Mouse (Mus musculus) midbrain, embryonic 11.5 days (tissue): ENCODE measurements around the gene Hip1. TPM values are rescaled to one million over a fixed set of nuclear protein-coding genes. Genes with fewer than 3 reads are reported as not detected.

ENCODE experiments used
- ATAC-seq: fragments of 200-750 bp; cut with Nextera tagmentation; 2 replicates; pipeline ENCODE4 v1.8.0; 2017; ENCODE audit warnings: moderate TSS enrichment, moderate library complexity; ENCODE audit not compliant: low FRiP score
- DNase-seq: peaks from one replicate; pipeline ENCODE4 v3.0.0; 2015; ENCODE audit warnings: low spot score; ENCODE audit errors: missing footprints
- H3K27ac ChIP-seq: fragments of 300-500 bp; sonication (generic); 2 replicates; pipeline ENCODE4 v1.5.1; 2014; ENCODE audit warnings: low read depth, low read length
- H3K27me3 ChIP-seq: fragments of 300-500 bp; sonication (generic); 2 replicates; pipeline ENCODE4 v1.6.1; 2014; ENCODE audit warnings: mild to moderate bottlenecking, low read length, moderate library complexity, mixed read lengths; ENCODE audit not compliant: control insufficient read depth, insufficient read depth
- H3K36me3 ChIP-seq: fragments of 300-500 bp; sonication (generic); 2 replicates; pipeline ENCODE4 v1.6.1; 2014; ENCODE audit warnings: mild to moderate bottlenecking, low read length, moderate library complexity, mixed read lengths; ENCODE audit not compliant: control insufficient read depth, insufficient read depth
- H3K4me1 ChIP-seq: fragments of 300-500 bp; sonication (generic); 2 replicates; pipeline ENCODE4 v1.6.1; 2014; ENCODE audit warnings: low read length; ENCODE audit not compliant: control insufficient read depth, insufficient read depth
- H3K4me2 ChIP-seq: fragments of 300-500 bp; sonication (generic); 2 replicates; pipeline ENCODE4 v1.6.1; 2014; ENCODE audit warnings: mild to moderate bottlenecking, moderate library complexity
- H3K4me3 ChIP-seq: fragments of 300-500 bp; sonication (generic); 2 replicates; pipeline ENCODE4 v1.5.1; 2014; ENCODE audit warnings: low read depth, low read length
- H3K9ac ChIP-seq: fragments of 300-500 bp; sonication (generic); 2 replicates; pipeline ENCODE4 v1.6.1; 2014; ENCODE audit warnings: low read length
- H3K9me3 ChIP-seq: fragments of 300-500 bp; sonication (generic); 2 replicates; pipeline ENCODE4 v1.6.1; 2016; ENCODE audit warnings: low read length; ENCODE audit not compliant: control insufficient read depth
- WGBS: fragments of 180-500 bp; shearing (Covaris S2); extraction: QIAGEN DNeasy Blood & Tissue Kit; methylation state at CpG from one replicate; pipeline ENCODE4 v1.1.7; 2014; 5-methylcytosine and 5-hydroxymethylcytosine counted together
- polyA plus RNA-seq: library from polyadenylated mRNA; unstranded; fragments of >200 nt; fragmentation: Nextera tagmentation; extraction: Ambion mirVana; gene quantifications from 2 replicates; pipeline ENCODE4 v1.2.1, GENCODE M21; 2014

The Hip1 gene
- polyA plus RNA-seq, 1 experiment from 2014 or later: 49.4 TPM

- H3K27ac ChIP-seq: no peak overlapping the region
- H3K36me3 ChIP-seq: peaks cover under 1% of the 10 kb centered on the region; the same call in 1 of the 2 replicates
- ATAC-seq: no peak
- H3K27me3 ChIP-seq: no peaks in the 10 kb centered on the region
- H3K4me3 ChIP-seq: no peak overlapping the region
- DNase-seq: no peak
- no peaks in the 10 kb centered on the region; the same call in 1 of the 2 replicates for H3K4me1 ChIP-seq
- no peak overlapping the region for H3K4me2 ChIP-seq
- 93% methylated on average over 6 of the region's 6 CpGs for WGBS
- no peak overlapping the region for H3K9ac ChIP-seq
- no peaks in the 10 kb centered on the region for H3K9me3 ChIP-seq
These were observed 72.5 kb downstream of the Hip1 start for GRCm38 (mm10) chr5:135472405-135472804.

GRCm38 (mm10) chr5:135471747-135472146, 73.2 kb downstream of the Hip1 start:
- H3K27me3 ChIP-seq: no peaks in the 10 kb centered on the region
- no peak for DNase-seq
- no peak overlapping the region for H3K4me2 ChIP-seq
- no peaks in the 10 kb centered on the region; the same call in 1 of the 2 replicates for H3K4me1 ChIP-seq
- no peaks in the 10 kb centered on the region for H3K9me3 ChIP-seq
- no peak for ATAC-seq
- H3K9ac ChIP-seq: no peak overlapping the region
- H3K4me3 ChIP-seq: no peak overlapping the region
- H3K36me3 ChIP-seq: peaks cover 4% of the 10 kb centered on the region; the same call in 1 of the 2 replicates
- WGBS: 98% methylated on average over 4 of the region's 4 CpGs
- no peak overlapping the region for H3K27ac ChIP-seq

GRCm38 (mm10) chr5:135468280-135468679, 76.6 kb downstream of the Hip1 start:
- Histone ChIP-seq H3K4me2 (no peak overlapping the region), H3K4me1 (no peaks in the 10 kb centered on the region), H3K4me3 (no peak overlapping the region), H3K9me3 (no peaks in the 10 kb centered on the region), H3K9ac (no peak overlapping the region), H3K27ac (no peak overlapping the region), H3K27me3 (no peaks in the 10 kb centered on the region), H3K36me3 (peaks cover 4% of the 10 kb centered on the region; the same call in 1 of the 2 replicates)
- ATAC-seq (no peak), DNase-seq (no peak)
- WGBS: 92% methylated on average over 6 of the region's 6 CpGs

- no peak for ATAC-seq
- no peaks in the 10 kb centered on the region for H3K9me3 ChIP-seq
- peak overlapping the region; percentile 54 for H3K27ac ChIP-seq
- H3K36me3 ChIP-seq: peaks cover 4% of the 10 kb centered on the region; the same call in 1 of the 2 replicates
- H3K27me3 ChIP-seq: no peaks in the 10 kb centered on the region
- no peak overlapping the region for H3K4me3 ChIP-seq
- H3K4me1 ChIP-seq: no peaks in the 10 kb centered on the region
- DNase-seq: no peak
- WGBS: 81% methylated on average over 7 of the region's 7 CpGs
- no peak overlapping the region for H3K4me2 ChIP-seq
- no peak overlapping the region for H3K9ac ChIP-seq
These were observed 79.1 kb downstream of the Hip1 start for GRCm38 (mm10) chr5:135465833-135466291.

GRCm38 (mm10) chr5:135463380-135463779, 81.5 kb downstream of the Hip1 start:
- H3K9me3 ChIP-seq: no peaks in the 10 kb centered on the region
- ATAC-seq (no peak), DNase-seq (no peak)
- whole genome bisulfite sequencing: 87% methylated on average over 8 of the region's 8 CpGs
- peaks cover 7% of the 10 kb centered on the region; the same call in 1 of the 2 replicates for H3K36me3 ChIP-seq
- no peak overlapping the region for H3K4me3 ChIP-seq
- no peaks in the 10 kb centered on the region for H3K27me3 ChIP-seq
- H3K4me2 ChIP-seq: no peak overlapping the region
- no peak overlapping the region for H3K27ac ChIP-seq
- no peak overlapping the region for H3K9ac ChIP-seq
- H3K4me1 ChIP-seq: no peaks in the 10 kb centered on the region

GRCm38 (mm10) chr5:135460833-135461173, 84.1 kb downstream of the Hip1 start:
- H3K27ac ChIP-seq: no peak overlapping the region
- 100% methylated on average over 4 of the region's 4 CpGs for WGBS
- no peaks in the 10 kb centered on the region for H3K9me3 ChIP-seq
- no peaks in the 10 kb centered on the region for H3K4me1 ChIP-seq
- H3K27me3 ChIP-seq: no peaks in the 10 kb centered on the region
- peaks cover 10% of the 10 kb centered on the region; the same call in 1 of the 2 replicates for H3K36me3 ChIP-seq
- no peak overlapping the region for H3K9ac ChIP-seq
- H3K4me3 ChIP-seq: no peak overlapping the region
- no peak overlapping the region for H3K4me2 ChIP-seq
- DNase-seq (no peak), ATAC-seq (no peak)

- ATAC-seq: no peak
- no peaks in the 10 kb centered on the region for H3K4me1 ChIP-seq
These were observed 84.6 kb downstream of the Hip1 start for GRCm38 (mm10) chr5:135460152-135460832.

GRCm38 (mm10) chr5:135459486-135459885, 85.4 kb downstream of the Hip1 start:
- Histone ChIP-seq H3K9me3 (peaks cover 3% of the 10 kb centered on the region; the same call in 1 of the 2 replicates), H3K27ac (no peak overlapping the region), H3K4me3 (no peak overlapping the region), H3K9ac (no peak overlapping the region), H3K27me3 (no peaks in the 10 kb centered on the region), H3K4me2 (no peak overlapping the region), H3K36me3 (peaks cover 19% of the 10 kb centered on the region), H3K4me1 (no peaks in the 10 kb centered on the region)
- ATAC-seq (no peak), DNase-seq (no peak)
- WGBS: 70% methylated on average over 3 of the region's 3 CpGs

More at GRCm38 (mm10) chr5:135460152-135460832, 84.6 kb downstream of the Hip1 start:
- Histone ChIP-seq H3K27ac (no peak overlapping the region), H3K36me3 (peaks cover 11% of the 10 kb centered on the region), H3K9ac (no peak overlapping the region), H3K4me2 (no peak overlapping the region), H3K4me3 (no peak overlapping the region), H3K9me3 (no peaks in the 10 kb centered on the region), H3K27me3 (no peaks in the 10 kb centered on the region)
- DNase-seq: no peak
- 90% methylated on average over 12 of the region's 12 CpGs for WGBS

- ATAC-seq (no peak), DNase-seq (no peak)
- Histone ChIP-seq H3K36me3 (peaks cover 26% of the 10 kb centered on the region), H3K4me1 (no peaks in the 10 kb centered on the region), H3K4me2 (no peak overlapping the region), H3K9ac (no peak overlapping the region), H3K4me3 (no peak overlapping the region), H3K27ac (no peak overlapping the region), H3K9me3 (peaks cover 6% of the 10 kb centered on the region; the same call in 1 of the 2 replicates), H3K27me3 (no peaks in the 10 kb centered on the region)
- WGBS: 92% methylated on average over 16 of the region's 16 CpGs
These were observed 87.0 kb downstream of the Hip1 start for GRCm38 (mm10) chr5:135457961-135458360.
